Mouse (Mus musculus) brain, embryonic 14.5 days (tissue): ENCODE measurements around the gene Znhit6.

ENCODE experiments used
- CTCF ChIP-seq: fragments of 200-500 bp; IDR thresholded peaks from 2 replicates; pipeline ENCODE4 v1.5.1; 2012; ENCODE audit warnings: inconsistent platforms, mild to moderate bottlenecking, moderate library complexity, borderline replicate concordance; ENCODE audit not compliant: insufficient read depth, insufficient read length; ENCODE audit errors: extremely low read depth
- POLR2A ChIP-seq: fragments of 200-500 bp; IDR thresholded peaks from 2 replicates; pipeline ENCODE4 v1.6.1; 2012; ENCODE audit warnings: mild to moderate bottlenecking, inconsistent platforms, borderline replicate concordance; ENCODE audit not compliant: poor library complexity, insufficient read depth, insufficient read length, severe bottlenecking; ENCODE audit errors: extremely low read depth

DNA sequence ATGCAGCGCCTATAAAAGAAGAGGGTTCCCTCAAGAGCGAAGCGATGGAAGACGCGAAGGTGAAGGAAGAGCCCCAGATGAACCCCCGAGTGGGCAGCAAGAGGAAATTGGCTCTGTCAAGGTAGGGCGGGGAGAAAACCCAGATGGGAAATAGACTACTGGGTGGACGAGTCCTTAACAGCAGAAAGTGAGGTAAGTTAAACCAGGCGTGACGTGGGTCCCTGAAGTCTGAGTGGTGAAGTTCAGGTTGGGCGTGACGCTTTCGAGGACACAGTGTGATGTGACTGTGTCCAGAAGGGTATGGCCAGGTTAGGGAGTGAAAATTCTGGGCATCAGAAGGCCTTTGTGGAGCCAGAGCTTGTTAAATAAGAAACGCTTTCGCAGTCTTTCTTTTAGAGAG, 871 bp downstream of the Znhit6 start:
- TF ChIP-seq CTCF (no peak), POLR2A (no peak)
